Mouse (Mus musculus) heart, postnatal 0 days (tissue): ENCODE data around the gene Atp8b4. TPM values are rescaled to one million over a fixed set of nuclear protein-coding genes. Genes with fewer than 3 reads are reported as not detected.

Source experiments
- ATAC-seq: fragments of 200-750 bp; cut with Nextera tagmentation; 2 replicates; pipeline ENCODE4 v1.8.0; 2017; ENCODE audit warnings: low read depth, moderate number of reproducible peaks, moderate library complexity; ENCODE audit not compliant: insufficient read depth
- DNase-seq: peaks from one replicate; pipeline ENCODE4 v3.0.0-alpha.2; 2016; ENCODE audit warnings: low spot score
- H3K27ac ChIP-seq: fragments of 300-500 bp; sonication (generic); 2 replicates; pipeline ENCODE4 v1.5.1; 2014; ENCODE audit warnings: low read depth, mild to moderate bottlenecking
- H3K27me3 ChIP-seq: fragments of 300-500 bp; sonication (generic); 2 replicates; pipeline ENCODE4 v1.6.1; 2014; ENCODE audit warnings: low read length, mixed read lengths; ENCODE audit not compliant: control insufficient read depth, insufficient read depth
- H3K36me3 ChIP-seq: fragments of 300-500 bp; sonication (generic); replicated peaks from 2 replicates; pipeline ENCODE4 v1.6.1; 2014; ENCODE audit warnings: low read length, mixed read lengths; ENCODE audit not compliant: control insufficient read depth, insufficient read depth
- H3K4me1 ChIP-seq: fragments of 300-500 bp; sonication (generic); 2 replicates; pipeline ENCODE4 v1.6.1; 2014; ENCODE audit warnings: antibody characterized with exemption; ENCODE audit not compliant: control insufficient read depth, insufficient read depth
- H3K4me2 ChIP-seq: fragments of 300-500 bp; sonication (generic); 2 replicates; pipeline ENCODE4 v1.6.1; 2014; ENCODE audit warnings: low read depth, mild to moderate bottlenecking, low read length, moderate library complexity
- H3K4me3 ChIP-seq: fragments of 300-500 bp; sonication (generic); 2 replicates; pipeline ENCODE4 v1.5.1; 2014; ENCODE audit warnings: low read depth, low read length
- H3K9ac ChIP-seq: fragments of 300-500 bp; sonication (generic); replicated peaks from 2 replicates; pipeline ENCODE4 v1.6.1; 2014; ENCODE audit warnings: low read depth, low read length, mixed read lengths
- H3K9me3 ChIP-seq: fragments of 300-500 bp; sonication (generic); replicated peaks from 2 replicates; pipeline ENCODE4 v1.6.1; 2016; ENCODE audit warnings: low read length; ENCODE audit not compliant: control insufficient read depth
- CTCF ChIP-seq: IDR thresholded peaks from 2 replicates; pipeline ENCODE4 v1.5.1; 2016; ENCODE audit warnings: antibody characterized with exemption, control low read depth, low read depth
- EP300 ChIP-seq: IDR thresholded peaks from 2 replicates; pipeline ENCODE4 v1.6.1; 2016; ENCODE audit warnings: antibody characterized with exemption, low read depth
- WGBS: fragments of 180-500 bp; shearing (Covaris S2); extraction: QIAGEN DNeasy Blood & Tissue Kit; methylation state at CpG from one replicate; pipeline ENCODE4 v1.1.7; 2014; 5-methylcytosine and 5-hydroxymethylcytosine counted together
- polyA plus RNA-seq: library from polyadenylated mRNA; unstranded; fragments of >200 nt; fragmentation: Nextera tagmentation; extraction: Ambion mirVana; gene quantifications from 2 replicates; pipeline ENCODE4 v1.2.1, GENCODE M21; 2015
- total RNA-seq: library from RNA; depleted of rRNA; stranded (reverse); fragments of >200 nt; gene quantifications from 2 replicates; pipeline ENCODE4 v1.2.3, GENCODE M21; 2014; ENCODE audit warnings: low replicate concordance

Atp8b4 gene
- total and polyA plus RNA-seq, 2 experiments from 2014 or later, result 0.27 TPM; not detected in 1

DNA sequence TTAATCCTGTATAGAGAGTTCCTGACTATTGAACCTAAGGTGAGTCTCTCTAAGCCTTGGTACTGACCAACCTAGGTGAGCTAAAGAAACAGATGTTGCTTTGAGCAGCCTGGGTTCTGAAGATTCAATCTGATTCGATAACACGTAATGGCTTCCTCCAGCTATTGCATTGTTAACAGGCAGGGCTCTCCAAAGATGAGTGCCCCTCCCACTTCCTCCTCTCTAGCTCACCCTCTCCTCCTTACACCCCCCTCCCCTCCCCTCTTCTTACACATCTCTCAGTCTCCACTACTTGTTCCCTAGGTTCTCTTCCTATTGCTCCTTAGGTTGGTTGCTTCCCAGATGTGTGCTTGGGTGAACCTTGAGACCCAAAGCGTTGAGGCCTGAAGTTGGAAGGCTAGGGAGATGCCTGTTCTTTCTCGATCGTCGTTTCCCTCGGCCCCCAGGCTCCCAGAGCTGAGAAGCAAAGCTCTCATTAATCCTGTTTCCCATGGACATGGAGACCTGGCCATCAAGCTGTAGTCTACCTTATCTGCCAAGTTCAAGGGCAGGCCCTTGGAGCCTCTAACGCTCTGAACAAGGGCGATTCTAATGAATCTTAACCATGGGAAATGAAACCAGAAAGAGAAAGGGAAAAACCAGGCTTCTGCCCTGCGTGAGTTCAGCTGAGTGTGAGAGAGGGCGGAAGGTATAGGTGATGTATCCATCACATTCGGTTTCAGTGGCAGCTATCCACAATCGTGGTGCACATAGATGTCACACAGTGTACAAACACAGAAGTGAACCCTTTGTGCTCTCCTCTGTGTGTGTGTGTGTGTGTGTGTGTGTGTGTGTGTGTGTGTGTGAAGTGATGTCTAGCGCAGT lies 4.4 kb downstream of the Atp8b4 start:
- no peak overlapping the region for H3K27ac ChIP-seq
- DNase-seq, result no peak
- no peak overlapping the region for H3K4me3 ChIP-seq
- no peaks in the 10 kb centered on the region for H3K27me3 ChIP-seq
- 79% methylated on average over 14 of the region's 14 CpGs for WGBS
- H3K9me3 ChIP-seq, result no peaks in the 10 kb centered on the region
- TF ChIP-seq EP300 (no peak), CTCF (no peak)
- H3K9ac ChIP-seq, result no peak overlapping the region
- no peak overlapping the region for H3K4me2 ChIP-seq
- no peaks in the 10 kb centered on the region for H3K36me3 ChIP-seq
- no peak for ATAC-seq
- no peaks in the 10 kb centered on the region for H3K4me1 ChIP-seq

DNA sequence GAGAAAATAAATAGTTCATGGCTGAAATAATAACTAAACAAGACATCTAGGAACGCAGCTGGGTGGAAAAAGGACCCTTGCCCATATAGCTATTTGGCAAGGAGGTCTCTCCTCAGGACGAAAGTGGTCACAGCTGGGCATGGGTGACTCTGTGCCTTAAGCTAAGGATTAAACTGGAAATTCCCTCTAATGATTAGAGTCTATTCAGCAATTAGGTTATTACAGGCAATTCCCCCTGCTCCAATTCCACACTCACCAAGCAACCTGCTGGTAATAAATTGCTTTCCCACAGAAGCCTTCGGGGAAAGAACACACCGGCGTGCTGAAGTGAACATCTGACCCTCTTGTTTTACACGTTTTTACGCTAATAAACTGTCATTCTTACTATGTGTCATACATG lies 5.2 kb downstream of the Atp8b4 start:
- Histone ChIP-seq H3K9me3 (no peaks in the 10 kb centered on the region), H3K36me3 (no peaks in the 10 kb centered on the region), H3K27ac (no peak overlapping the region), H3K4me2 (no peak overlapping the region), H3K27me3 (no peaks in the 10 kb centered on the region), H3K4me3 (no peak overlapping the region), H3K4me1 (no peaks in the 10 kb centered on the region), H3K9ac (no peak overlapping the region)
- DNase-seq, result no peak
- TF ChIP-seq EP300 (no peak), CTCF (no peak)
- 89% methylated on average over 7 of the region's 7 CpGs for WGBS
- no peak for ATAC-seq

DNA sequence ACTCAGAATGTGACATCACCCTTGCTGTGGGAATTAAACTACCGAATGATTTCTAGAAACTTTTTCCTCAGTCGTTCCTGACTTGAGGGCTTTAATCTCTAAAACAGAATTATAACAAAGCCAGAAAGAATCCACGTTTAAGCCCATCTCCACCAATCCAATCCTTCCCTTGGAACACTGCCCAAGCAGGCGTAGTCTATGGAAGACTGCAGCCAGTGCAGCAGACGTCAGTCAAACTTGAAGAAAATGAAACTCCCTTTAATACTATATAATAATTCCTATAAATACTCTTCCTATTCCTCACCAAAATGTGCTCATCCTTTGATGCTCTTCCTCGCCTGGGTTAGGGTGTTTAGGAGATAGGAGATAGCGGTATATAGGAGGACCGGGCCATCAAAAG lies 7.2 kb downstream of the Atp8b4 start:
- DNase-seq (no peak), ATAC-seq (no peak)
- Histone ChIP-seq H3K27ac (no peak overlapping the region), H3K4me3 (no peak overlapping the region), H3K9ac (no peak overlapping the region), H3K4me2 (no peak overlapping the region), H3K9me3 (no peaks in the 10 kb centered on the region), H3K36me3 (no peaks in the 10 kb centered on the region), H3K4me1 (no peaks in the 10 kb centered on the region), H3K27me3 (no peaks in the 10 kb centered on the region)
- 70% methylated on average over 8 of the region's 8 CpGs for WGBS
- TF ChIP-seq CTCF (no peak), EP300 (no peak)

DNA sequence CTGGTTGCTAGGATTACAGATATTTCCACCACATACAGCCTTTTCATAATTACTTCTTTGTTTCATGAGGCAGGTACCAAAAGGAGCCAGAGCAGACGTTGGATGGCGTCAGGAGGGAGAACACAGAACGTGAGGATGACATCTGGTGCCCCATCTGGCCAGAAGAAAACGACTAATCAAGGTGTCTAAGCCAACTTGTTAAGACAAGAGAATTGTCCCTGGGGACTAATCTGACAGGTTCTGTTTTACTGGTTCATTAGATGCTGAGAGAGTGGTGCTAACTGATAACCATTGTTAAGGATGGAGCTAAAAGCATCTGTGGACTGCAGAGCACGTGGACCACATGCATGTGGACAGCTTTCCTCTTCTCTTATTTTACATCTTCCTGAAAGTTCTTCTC lies 7.8 kb downstream of the Atp8b4 start:
- Histone ChIP-seq H3K4me3 (no peak overlapping the region), H3K9ac (no peak overlapping the region), H3K27me3 (no peaks in the 10 kb centered on the region), H3K36me3 (no peaks in the 10 kb centered on the region), H3K4me2 (no peak overlapping the region), H3K27ac (no peak overlapping the region), H3K9me3 (no peaks in the 10 kb centered on the region), H3K4me1 (no peaks in the 10 kb centered on the region)
- 56% methylated on average over 5 of the region's 5 CpGs for WGBS
- DNase-seq (no peak), ATAC-seq (no peak)
- no peak for TF ChIP-seq EP300
- TF ChIP-seq CTCF, result no peak

DNA sequence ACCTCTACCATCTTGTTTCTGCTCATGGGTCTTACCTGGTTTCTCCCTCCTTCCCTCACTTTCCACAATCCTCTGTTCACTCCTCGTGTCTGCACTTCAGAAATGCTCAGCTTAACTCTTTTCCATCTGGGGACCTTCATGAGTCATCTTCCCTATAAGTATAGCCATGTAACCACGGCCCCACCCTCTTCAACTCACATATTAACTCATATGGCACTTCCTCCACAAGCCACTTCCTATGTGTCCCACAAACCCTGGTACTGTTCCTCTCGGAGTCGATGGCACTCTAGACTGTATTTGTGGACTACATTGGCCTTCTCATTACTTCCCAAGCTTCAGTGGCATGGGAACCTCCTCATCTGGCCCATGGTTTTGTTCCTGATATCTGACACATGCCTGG lies 9.0 kb downstream of the Atp8b4 start:
- Histone ChIP-seq H3K27ac (no peak overlapping the region), H3K36me3 (no peaks in the 10 kb centered on the region), H3K27me3 (no peaks in the 10 kb centered on the region), H3K4me3 (no peak overlapping the region), H3K4me2 (no peak overlapping the region), H3K9ac (no peak overlapping the region), H3K9me3 (no peaks in the 10 kb centered on the region), H3K4me1 (no peaks in the 10 kb centered on the region)
- DNase-seq (no peak), ATAC-seq (no peak)
- 71% methylated on average over 4 of the region's 4 CpGs for WGBS
- no peak for TF ChIP-seq EP300
- no peak for TF ChIP-seq CTCF

DNA sequence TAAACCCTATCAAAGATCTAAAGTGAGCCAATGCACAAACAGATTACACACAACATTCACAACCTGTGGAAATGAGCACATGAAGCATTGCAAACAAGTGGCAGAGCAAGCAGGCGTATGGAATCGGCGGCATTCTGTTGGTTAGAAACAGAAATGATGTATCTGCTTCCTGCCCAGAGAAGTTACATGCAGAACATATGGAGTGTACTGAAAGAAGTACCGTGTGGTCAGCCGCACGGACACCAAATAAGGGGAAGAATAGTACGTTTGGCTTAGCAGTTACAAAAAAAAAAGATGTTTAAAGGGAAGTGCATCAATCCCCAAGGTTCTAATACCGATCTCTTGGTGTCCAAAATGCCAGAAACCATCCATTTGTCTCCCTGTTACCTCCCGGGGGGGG lies 9.9 kb downstream of the Atp8b4 start:
- no peaks in the 10 kb centered on the region for H3K27me3 ChIP-seq
- no peaks in the 10 kb centered on the region for H3K9me3 ChIP-seq
- ATAC-seq, result no peak
- no peak overlapping the region for H3K4me2 ChIP-seq
- DNase-seq, result no peak
- no peak overlapping the region for H3K9ac ChIP-seq
- 77% methylated on average over 9 of the region's 9 CpGs for WGBS
- TF ChIP-seq CTCF, result no peak
- TF ChIP-seq EP300, result no peak
- no peaks in the 10 kb centered on the region for H3K4me1 ChIP-seq
- no peak overlapping the region for H3K4me3 ChIP-seq
- no peaks in the 10 kb centered on the region for H3K36me3 ChIP-seq
- H3K27ac ChIP-seq, result no peak overlapping the region
